Mouse (Mus musculus) urinary bladder, postnatal 14 days (tissue): ENCODE data around the gene Sumo3.

Experiments
- DNase-seq: peaks from one replicate; pipeline ENCODE4 v3.0.0; 2021; ENCODE audit warnings: low spot score

The Sumo3 gene

DNA sequence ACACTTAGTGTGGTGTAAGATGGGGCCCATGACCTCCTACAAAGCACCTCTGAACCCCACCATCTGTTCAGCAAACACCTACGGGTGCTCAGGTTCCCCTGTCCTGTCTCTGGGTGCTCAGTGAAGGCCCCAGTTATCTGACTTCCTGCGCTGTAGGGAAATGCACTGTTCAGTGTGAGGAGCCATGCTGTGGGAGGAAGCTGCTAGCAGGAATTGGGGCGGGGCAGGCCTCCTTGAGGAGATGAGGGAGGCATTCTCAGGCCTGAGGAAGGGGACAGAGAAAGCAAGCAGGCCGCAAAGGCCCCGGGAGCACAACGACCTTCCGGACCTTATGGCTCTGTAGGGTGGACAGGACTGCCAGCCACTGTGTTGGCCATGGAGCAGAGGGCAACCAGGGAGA, 16.8 kb upstream of the Sumo3 start:
- DNase-seq = no peak

DNA sequence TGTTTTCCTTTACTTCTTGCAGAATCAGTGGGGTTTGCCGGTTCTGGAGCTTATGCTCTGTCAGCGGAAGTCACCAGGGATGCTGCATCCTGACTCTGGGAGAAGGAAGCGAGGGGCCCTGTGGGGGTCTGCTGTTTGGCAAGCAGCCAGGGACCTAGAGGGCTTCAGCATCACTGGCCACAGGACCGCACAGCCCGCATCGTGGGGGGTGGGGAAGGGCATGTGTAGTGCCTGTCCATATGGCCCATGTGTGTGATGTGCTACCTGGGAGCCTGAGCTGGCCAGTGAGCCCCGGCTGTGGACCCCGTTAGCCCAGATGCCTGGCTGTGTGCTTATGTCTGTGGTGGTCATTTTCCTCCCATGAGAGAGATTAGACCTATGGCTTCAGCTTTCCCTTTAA, 16.1 kb upstream of the Sumo3 start:
- no peak for DNase-seq

DNA sequence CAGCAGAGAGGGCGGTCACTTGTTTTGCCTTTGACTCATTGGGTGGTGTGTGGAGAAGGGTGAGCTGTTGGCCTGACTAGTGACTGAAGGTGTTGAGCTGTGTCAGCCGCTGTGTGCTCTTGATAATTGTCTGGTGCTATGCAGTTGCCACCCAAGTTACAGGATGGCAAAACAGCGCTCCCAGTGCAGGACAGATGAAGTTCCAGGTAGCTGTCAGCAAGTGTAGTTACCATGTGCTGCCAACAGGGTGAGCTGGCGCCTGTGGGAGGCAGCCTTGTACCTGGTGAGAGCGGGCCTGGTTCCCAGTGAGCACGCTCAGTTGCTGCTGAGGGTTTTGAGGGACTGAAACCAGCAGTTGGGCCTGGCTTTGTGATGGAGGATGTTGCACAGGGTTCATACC, 15.1 kb upstream of the Sumo3 start:
- peak; percentile 66 for DNase-seq

- no peak for DNase-seq
These were observed 14.4 kb upstream of the Sumo3 start for GRCm38 (mm10) chr10:77591546-77591945.

- no peak for DNase-seq
These were observed 9.8 kb upstream of the Sumo3 start for GRCm38 (mm10) chr10:77596060-77596459.

GRCm38 (mm10) chr10:77603021-77603420, 2.9 kb upstream of the Sumo3 start:
- DNase-seq = no peak

GRCm38 (mm10) chr10:77604111-77604510, 1.8 kb upstream of the Sumo3 start:
- DNase-seq = no peak

- no peak for DNase-seq
These were observed 939 bp upstream of the Sumo3 start for GRCm38 (mm10) chr10:77604958-77605357.

- DNase-seq = no peak
These were observed 529 bp upstream of the Sumo3 start for GRCm38 (mm10) chr10:77605368-77605767.

- no peak for DNase-seq
These were observed 958 bp downstream of the Sumo3 start for GRCm38 (mm10) chr10:77606855-77607254.

GRCm38 (mm10) chr10:77607441-77607840, 1.5 kb downstream of the Sumo3 start:
- DNase-seq = no peak

DNA sequence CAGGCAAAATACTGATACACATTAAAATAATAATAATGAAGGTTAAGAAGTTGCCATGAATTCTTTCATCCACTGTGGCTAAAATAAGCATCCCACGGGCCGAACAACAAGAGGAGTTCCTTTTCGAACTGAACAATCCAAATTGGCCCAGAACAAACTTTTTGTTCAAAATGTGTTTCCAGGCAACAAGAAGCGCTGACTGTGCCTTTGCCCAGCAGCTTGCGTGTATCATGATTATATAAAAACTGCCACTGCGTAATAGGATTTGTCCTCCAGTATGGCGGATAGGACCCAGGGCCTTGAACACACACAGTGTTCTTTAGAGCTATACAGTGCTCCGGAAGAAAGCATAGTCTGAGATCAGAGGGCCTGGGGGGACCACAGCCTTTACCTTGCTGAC, 2.7 kb downstream of the Sumo3 start:
- DNase-seq = no peak

DNA sequence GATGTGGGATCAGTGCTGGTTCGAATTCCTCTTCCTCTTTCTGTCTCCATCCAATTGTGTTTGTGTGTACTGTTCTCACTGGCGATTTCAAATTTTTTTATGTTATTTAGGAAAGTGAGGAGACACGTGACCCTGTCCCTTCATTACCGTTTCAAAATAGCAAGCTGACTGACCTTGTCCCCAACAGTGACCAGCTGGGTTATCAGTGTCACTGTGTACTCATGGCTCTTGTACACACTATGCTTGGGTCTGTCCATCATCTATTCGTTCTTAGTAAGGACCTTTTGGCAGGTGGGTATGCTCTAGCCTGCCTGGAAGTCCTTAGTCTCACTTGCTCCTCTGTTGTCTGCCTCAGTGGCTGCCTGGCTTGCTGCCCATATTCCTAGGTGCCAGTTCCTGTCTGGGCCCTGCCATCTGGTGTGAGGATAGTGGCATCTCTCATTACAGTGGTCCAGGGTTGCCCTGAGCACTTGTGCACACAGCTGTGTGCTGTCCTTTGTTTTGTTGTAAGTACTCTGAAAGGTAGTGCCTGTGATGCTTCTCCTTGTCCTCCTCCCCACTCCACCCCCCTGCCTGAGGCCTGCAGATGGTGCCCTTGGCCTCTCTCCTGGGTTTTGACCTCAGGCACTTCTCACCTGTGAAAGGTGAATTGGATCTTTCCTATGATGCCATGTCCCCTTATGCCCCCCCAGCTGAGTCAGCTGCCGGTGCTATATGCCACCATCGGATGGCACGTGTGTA, 4.5 kb downstream of the Sumo3 start:
- DNase-seq = no peak

GRCm38 (mm10) chr10:77613409-77613808, 7.5 kb downstream of the Sumo3 start:
- peak; percentile 37 for DNase-seq

GRCm38 (mm10) chr10:77615647-77616046, 9.8 kb downstream of the Sumo3 start:
- no peak for DNase-seq

- DNase-seq = no peak
These were observed 10.3 kb downstream of the Sumo3 start for GRCm38 (mm10) chr10:77616166-77616565.

- DNase-seq = no peak
These were observed 11.0 kb downstream of the Sumo3 start for GRCm38 (mm10) chr10:77616926-77617325.

DNA sequence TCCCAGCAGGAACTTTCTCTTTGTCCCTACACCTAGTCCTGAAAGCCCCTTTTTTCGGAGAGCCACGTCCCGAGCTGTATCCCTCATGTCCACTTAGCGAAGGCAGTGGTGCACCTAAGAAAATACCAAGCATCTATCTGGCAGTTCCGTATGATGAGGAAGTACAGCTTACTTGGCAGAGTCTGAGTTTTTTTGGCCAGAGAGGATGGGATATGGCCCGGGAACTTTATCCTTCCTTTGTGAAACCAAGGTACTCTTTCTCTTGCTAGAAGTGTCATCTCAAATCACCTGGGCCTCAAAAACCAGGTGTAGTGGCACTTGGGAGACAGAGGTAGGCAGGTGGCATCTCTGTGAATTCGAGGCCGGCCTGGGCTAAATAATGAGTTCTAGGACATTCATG, 15.6 kb downstream of the Sumo3 start:
- DNase-seq = no peak

GRCm38 (mm10) chr10:77622055-77622988, 16.4 kb downstream of the Sumo3 start, which contains the start of gene Ube2g2:
TSS of gene Ube2g2 (plus strand) at chr10:77622275.
- peak; percentile 93 for DNase-seq

DNA sequence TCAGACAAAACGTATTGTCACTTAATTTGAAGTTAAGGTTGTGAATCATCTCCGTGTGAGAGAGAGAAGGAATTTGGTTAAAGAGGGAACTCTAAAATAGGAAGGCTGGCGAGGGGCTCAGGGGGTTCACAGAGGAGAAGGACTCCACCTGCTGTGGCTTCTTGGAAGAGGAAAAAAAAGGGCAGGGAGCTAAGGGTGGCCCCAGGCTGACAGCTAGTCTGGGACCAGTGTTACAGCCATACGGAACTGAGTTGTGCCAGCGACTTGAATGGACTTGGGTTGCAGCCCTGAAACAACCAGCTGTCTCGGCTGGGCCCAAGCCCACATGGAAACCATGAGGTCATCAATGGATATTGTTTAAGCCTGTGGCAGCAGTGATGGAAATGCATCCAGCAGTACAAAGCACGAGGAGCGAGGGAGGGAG, 17.2 kb downstream of the Sumo3 start:
- DNase-seq = peak; percentile 45

DNA sequence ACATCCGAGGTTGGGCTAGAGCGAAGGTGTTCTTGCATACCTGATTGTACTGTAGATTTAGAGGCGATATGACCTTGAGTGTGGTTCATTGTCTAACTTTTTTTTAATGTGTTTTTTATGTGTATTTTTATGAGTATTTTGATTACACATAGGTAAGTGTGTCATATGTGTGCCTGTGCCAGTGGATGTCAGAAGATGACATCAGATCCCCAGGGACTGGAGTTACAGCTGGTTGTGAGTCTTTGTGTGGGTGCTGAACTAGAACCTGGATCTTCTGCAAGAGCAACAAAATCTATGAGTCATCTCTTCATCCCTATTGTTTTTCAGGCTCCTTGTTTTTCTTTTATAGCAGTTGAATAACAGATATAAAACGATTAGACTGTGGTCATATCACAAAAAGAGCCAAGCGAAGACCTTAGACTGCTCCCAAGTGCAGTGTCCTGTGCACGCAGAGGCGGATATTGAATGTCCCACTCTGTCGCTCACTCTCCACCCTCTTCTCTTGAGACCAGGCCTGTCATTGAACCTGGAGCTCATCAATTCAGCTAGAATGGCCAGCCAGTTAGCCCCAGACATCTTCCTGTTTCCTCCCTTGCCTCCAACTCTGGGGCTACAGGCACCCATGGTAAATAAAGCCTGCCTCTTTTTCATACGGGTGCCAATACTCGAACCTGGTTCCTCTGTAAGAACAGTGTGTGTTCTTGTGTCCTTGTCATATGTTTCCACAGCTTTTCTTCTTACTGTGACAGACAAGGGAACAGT, 17.9 kb downstream of the Sumo3 start:
- DNase-seq = no peak

- DNase-seq = peak; percentile 65
These were observed 18.7 kb downstream of the Sumo3 start for GRCm38 (mm10) chr10:77624570-77624995.
